Mouse (Mus musculus): ENCODE measurements around the gene Ldlrad3.

Ldlrad3 gene

GRCm38 (mm10) chr2:101966017-101966416, 220.2 kb downstream of the Ldlrad3 start:
- DNase-seq (ENCODE audit: low spot score in 2 of 2), result no peak

GRCm38 (mm10) chr2:101965515-101965914, 220.7 kb downstream of the Ldlrad3 start:
- DNase-seq (ENCODE audit: low spot score in 2 of 2), result no peak

- no peak for DNase-seq (ENCODE audit: low spot score in 2 of 2)
These were observed 222.8 kb downstream of the Ldlrad3 start for GRCm38 (mm10) chr2:101963367-101963766.

- no peak for DNase-seq (ENCODE audit: low spot score in 2 of 2)
These were observed 223.8 kb downstream of the Ldlrad3 start for GRCm38 (mm10) chr2:101962349-101962748.

- no peak for DNase-seq (ENCODE audit: low spot score in 2 of 2)
These were observed 224.8 kb downstream of the Ldlrad3 start for GRCm38 (mm10) chr2:101961391-101961790.

GRCm38 (mm10) chr2:101960658-101961057, 225.5 kb downstream of the Ldlrad3 start:
- no peak for DNase-seq (ENCODE audit: low spot score in 2 of 2)

GRCm38 (mm10) chr2:101956125-101956524, 230.1 kb downstream of the Ldlrad3 start:
- DNase-seq (ENCODE audit: low spot score in 2 of 2), result no peak

- no peak for DNase-seq (ENCODE audit: low spot score in 2 of 2)
These were observed 233.2 kb downstream of the Ldlrad3 start for GRCm38 (mm10) chr2:101952951-101953361.

- no peak for DNase-seq (ENCODE audit: low spot score in 2 of 2)
These were observed 235.3 kb downstream of the Ldlrad3 start for GRCm38 (mm10) chr2:101950716-101951520.

- no peak for DNase-seq (ENCODE audit: low spot score in 2 of 2)
These were observed 251.2 kb downstream of the Ldlrad3 start for GRCm38 (mm10) chr2:101935006-101935405.

GRCm38 (mm10) chr2:101933301-101933700, 252.9 kb downstream of the Ldlrad3 start:
- DNase-seq (ENCODE audit: low spot score in 2 of 2), result no peak

- DNase-seq (ENCODE audit: low spot score in 2 of 2), result no peak
These were observed 253.8 kb downstream of the Ldlrad3 start for GRCm38 (mm10) chr2:101932169-101932936.

- DNase-seq (ENCODE audit: low spot score in 2 of 2), result no peak
These were observed 260.5 kb downstream of the Ldlrad3 start for GRCm38 (mm10) chr2:101925591-101926188.

- no peak for DNase-seq (ENCODE audit: low spot score in 2 of 2)
These were observed 261.0 kb downstream of the Ldlrad3 start for GRCm38 (mm10) chr2:101925183-101925582.

GRCm38 (mm10) chr2:101923181-101923580, 263.0 kb downstream of the Ldlrad3 start:
- DNase-seq (ENCODE audit: low spot score in 2 of 2), result no peak

- DNase-seq (ENCODE audit: low spot score in 2 of 2), result no peak
These were observed 263.9 kb downstream of the Ldlrad3 start for GRCm38 (mm10) chr2:101922302-101922701.

- no peak for DNase-seq (ENCODE audit: low spot score in 2 of 2)
These were observed 266.0 kb downstream of the Ldlrad3 start for GRCm38 (mm10) chr2:101920136-101920554.

GRCm38 (mm10) chr2:101918518-101918917, 267.7 kb downstream of the Ldlrad3 start:
- DNase-seq (ENCODE audit: low spot score in 2 of 2), result no peak

- no peak for DNase-seq (ENCODE audit: low spot score in 2 of 2)
These were observed 276.7 kb downstream of the Ldlrad3 start for GRCm38 (mm10) chr2:101909326-101910080.

- no peak for DNase-seq (ENCODE audit: low spot score in 2 of 2)
These were observed 277.4 kb downstream of the Ldlrad3 start for GRCm38 (mm10) chr2:101908773-101909172.

GRCm38 (mm10) chr2:101907386-101908022, 278.7 kb downstream of the Ldlrad3 start:
- DNase-seq (ENCODE audit: low spot score in 2 of 2), result no peak
